Mouse (Mus musculus): ENCODE measurements around the gene Ccdc42. TPM values are rescaled to one million over a fixed set of nuclear protein-coding genes. Genes with fewer than 3 reads are reported as not detected.

Gene Ccdc42
- total and polyA plus RNA-seq, 3 experiments = not detected

GRCm38 (mm10) chr11:68561957-68562950, 24.6 kb upstream of the Ccdc42 start:
- H3K79me2 ChIP-seq (ENCODE audit: control insufficient read depth, insufficient read depth, low read length, poor library complexity) = no peaks in the 10 kb centered on the region
- no peaks in the 10 kb centered on the region for H3K36me3 ChIP-seq (ENCODE audit: control insufficient read depth in 1 of 2, insufficient read depth in 2 of 2, low read length in 2 of 2)
- peaks cover 10% of the 10 kb centered on the region in 2 experiments for H3K27me3 ChIP-seq (ENCODE audit: control insufficient read depth in 1 of 2, insufficient read depth in 2 of 2, low read length in 2 of 2)
- no peak overlapping the region for H3K27ac ChIP-seq (ENCODE audit: control insufficient read depth, low read depth, low read length)
- no peak for TF ChIP-seq SIN3A (IDR thresholded peaks at IDR 0.05; ENCODE audit: low read length)
- no peak for TF ChIP-seq KAT2A (conservative IDR thresholded peaks at IDR 0.05; ENCODE audit: low read depth, low read length)
- no peak for TF ChIP-seq MAFK (IDR thresholded peaks at IDR 0.05; ENCODE audit: borderline replicate concordance, low read depth, low read length)
- no peak for TF ChIP-seq POLR2A (IDR thresholded peaks at IDR 0.05; ENCODE audit: control insufficient read depth in 1 of 2, insufficient read depth in 1 of 2, low read depth in 1 of 2, low read length in 2 of 2, poor library complexity in 1 of 2)
- TF ChIP-seq RAD21 (IDR thresholded peaks at IDR 0.05; ENCODE audit: low read depth, low read length) = no peak
- no peak for TF ChIP-seq ELF1 (IDR thresholded peaks at IDR 0.05; ENCODE audit: low read depth, low read length)
- TF ChIP-seq TAL1 (IDR thresholded peaks at IDR 0.05; ENCODE audit: low read length) = no peak
- TF ChIP-seq EP300 (IDR thresholded peaks at IDR 0.05; ENCODE audit: low read depth in 1 of 2, low read length in 2 of 2) = no peak
- peaks cover 0 to 4% of the 10 kb centered on the region in 2 experiments; a peak in 2 of 4 replicates for H3K4me1 ChIP-seq (ENCODE audit: control insufficient read depth in 1 of 2, insufficient read depth in 2 of 2, low read length in 2 of 2)
- no peak for DNase-seq (ENCODE audit: low read depth, low spot score)
- no peak overlapping the region for H3K9ac ChIP-seq (ENCODE audit: control insufficient read depth, low read depth, low read length, poor library complexity, severe bottlenecking)
- H3K4me3 ChIP-seq (ENCODE audit: control insufficient read depth in 1 of 2, insufficient read depth in 1 of 2, low read depth in 2 of 2, low read length in 2 of 2) = no peak overlapping the region
- no peaks in the 10 kb centered on the region for H3K9me3 ChIP-seq (replicated peaks; ENCODE audit: insufficient read depth, low read length)

GRCm38 (mm10) chr11:68564356-68565031, 22.3 kb upstream of the Ccdc42 start:
- no peaks in the 10 kb centered on the region for H3K9me3 ChIP-seq (replicated peaks; ENCODE audit: insufficient read depth, low read length)
- H3K36me3 ChIP-seq (ENCODE audit: control insufficient read depth in 1 of 2, insufficient read depth in 2 of 2, low read length in 2 of 2) = no peaks in the 10 kb centered on the region
- H3K4me3 ChIP-seq (ENCODE audit: control insufficient read depth in 1 of 2, insufficient read depth in 1 of 2, low read depth in 2 of 2, low read length in 2 of 2) = no peak overlapping the region
- H3K9ac ChIP-seq (ENCODE audit: control insufficient read depth, low read depth, low read length, poor library complexity, severe bottlenecking) = no peak overlapping the region
- no peak overlapping the region for H3K27ac ChIP-seq (ENCODE audit: control insufficient read depth, low read depth, low read length)
- H3K27me3 ChIP-seq (ENCODE audit: control insufficient read depth in 1 of 2, insufficient read depth in 2 of 2, low read length in 2 of 2) = peaks cover 10 to 13% of the 10 kb centered on the region in 2 experiments
- no peak for DNase-seq (ENCODE audit: low read depth, low spot score)
- H3K4me1 ChIP-seq (ENCODE audit: control insufficient read depth in 1 of 2, insufficient read depth in 2 of 2, low read length in 2 of 2) = peaks cover 0 to 4% of the 10 kb centered on the region in 2 experiments; a peak in 2 of 4 replicates
- TF ChIP-seq RAD21 (IDR thresholded peaks at IDR 0.05; ENCODE audit: low read depth, low read length) (no peak), SMC3 (IDR thresholded peaks at IDR 0.05; ENCODE audit: low read depth, low read length) (no peak), BHLHE40 (IDR thresholded peaks at IDR 0.05; ENCODE audit: borderline replicate concordance, low read depth, low read length) (no peak), USF2 (IDR thresholded peaks at IDR 0.05; ENCODE audit: borderline replicate concordance in 1 of 2, insufficient read depth in 1 of 2, low read depth in 1 of 2, low read length in 2 of 2) (no peak), ZKSCAN1 (IDR thresholded peaks at IDR 0.05; ENCODE audit: low read depth, low read length) (no peak), MAFK (IDR thresholded peaks at IDR 0.05; ENCODE audit: borderline replicate concordance, low read depth, low read length) (no peak), ETS1 (IDR thresholded peaks at IDR 0.05; ENCODE audit: low read depth, low read length) (no peak), HCFC1 (IDR thresholded peaks at IDR 0.05; ENCODE audit: low read depth, low read length) (no peak), GABPA (IDR thresholded peaks at IDR 0.05; ENCODE audit: low read depth, low read length) (no peak), POLR2AphosphoS2 (IDR thresholded peaks at IDR 0.05; ENCODE audit: low read length) (no peak), MYC (IDR thresholded peaks at IDR 0.05; ENCODE audit: low read depth, low read length) (no peak), MYB (IDR thresholded peaks at IDR 0.05; ENCODE audit: low read depth, low read length) (no peak), SIN3A (IDR thresholded peaks at IDR 0.05; ENCODE audit: low read length) (no peak), MAZ (IDR thresholded peaks at IDR 0.05; ENCODE audit: low read depth, low read length) (no peak), RCOR1 (IDR thresholded peaks at IDR 0.05; ENCODE audit: low read depth, low read length) (no peak), UBTF (IDR thresholded peaks at IDR 0.05; ENCODE audit: borderline replicate concordance, insufficient read depth, low read depth, low read length) (no peak), ZMIZ1 (IDR thresholded peaks at IDR 0.05; ENCODE audit: low read depth, low read length) (no peak)
- H3K79me2 ChIP-seq (ENCODE audit: control insufficient read depth, insufficient read depth, low read length, poor library complexity) = no peaks in the 10 kb centered on the region

All from MEL (cell line).